Mouse (Mus musculus): ENCODE data around the gene Mff. TPM values are rescaled to one million over a fixed set of nuclear protein-coding genes. Genes with fewer than 3 reads are reported as not detected.

Gene Mff
- polyA plus RNA-seq (2015; fragmentation: Nextera tagmentation; extraction: Ambion mirVana): 416 and 433 TPM in 2 replicates

- Histone ChIP-seq H3K27ac (ENCODE audit: low read length) (peak within 1 kb of the TSS; percentile 74), H3K36me3 (ENCODE audit: control insufficient read depth, insufficient read depth, low read length) (no peaks in the 10 kb centered on the region), H3K9ac (ENCODE audit: low read depth, low read length) (peak within 1 kb of the TSS; percentile 93), H3K4me2 (ENCODE audit: low read length) (peak within 1 kb of the TSS; percentile 98), H3K9me3 (replicated peaks; ENCODE audit: control insufficient read depth, low read length, poor library complexity, severe bottlenecking) (no peaks in the 10 kb centered on the region), H3K27me3 (ENCODE audit: control insufficient read depth, insufficient read depth, low read depth, low read length) (peaks cover 7% of the 10 kb centered on the region), H3K4me1 (ENCODE audit: control insufficient read depth, insufficient read depth, low read length) (peaks cover 14% of the 10 kb centered on the region), H3K4me3 (ENCODE audit: low read depth, low read length) (peak within 1 kb of the TSS; percentile 92)
- WGBS: 10% methylated on average over 38 of the region's 38 CpGs
- ATAC-seq: peak; percentile 100
Observed at GRCm38 (mm10) chr1:82724339-82725025, at the start of gene Mff. Gene Mff (plus strand): TSS chr1:82724890.

GRCm38 (mm10) chr1:82686328-82686727 is 38.4 kb upstream of the Mff start:
- Histone ChIP-seq H3K27me3 (ENCODE audit: control insufficient read depth, insufficient read depth, low read depth, low read length) (no peaks in the 10 kb centered on the region), H3K36me3 (ENCODE audit: control insufficient read depth, insufficient read depth, low read length) (no peaks in the 10 kb centered on the region), H3K4me2 (ENCODE audit: low read length) (no peak overlapping the region), H3K4me1 (ENCODE audit: control insufficient read depth, insufficient read depth, low read length) (no peaks in the 10 kb centered on the region), H3K9ac (ENCODE audit: low read depth, low read length) (no peak overlapping the region), H3K9me3 (replicated peaks; ENCODE audit: control insufficient read depth, low read length, poor library complexity, severe bottlenecking) (no peaks in the 10 kb centered on the region), H3K27ac (ENCODE audit: low read length) (no peak overlapping the region), H3K4me3 (ENCODE audit: low read depth, low read length) (no peak overlapping the region)
- 85% methylated on average over 5 of the region's 5 CpGs for WGBS
- no peak for ATAC-seq

GRCm38 (mm10) chr1:82686866-82687265 is 37.8 kb upstream of the Mff start:
- Histone ChIP-seq H3K4me3 (ENCODE audit: low read depth, low read length) (no peak overlapping the region), H3K27ac (ENCODE audit: low read length) (no peak overlapping the region), H3K4me2 (ENCODE audit: low read length) (no peak overlapping the region), H3K9me3 (replicated peaks; ENCODE audit: control insufficient read depth, low read length, poor library complexity, severe bottlenecking) (no peaks in the 10 kb centered on the region), H3K27me3 (ENCODE audit: control insufficient read depth, insufficient read depth, low read depth, low read length) (no peaks in the 10 kb centered on the region), H3K9ac (ENCODE audit: low read depth, low read length) (no peak overlapping the region), H3K4me1 (ENCODE audit: control insufficient read depth, insufficient read depth, low read length) (no peaks in the 10 kb centered on the region), H3K36me3 (ENCODE audit: control insufficient read depth, insufficient read depth, low read length) (no peaks in the 10 kb centered on the region)
- 90% methylated on average over 2 of the region's 2 CpGs for WGBS
- ATAC-seq: no peak

GRCm38 (mm10) chr1:82687931-82688330 is 36.8 kb upstream of the Mff start:
- H3K4me1 ChIP-seq (ENCODE audit: control insufficient read depth, insufficient read depth, low read length): no peaks in the 10 kb centered on the region
- 61% methylated on average over 6 of the region's 6 CpGs for WGBS

GRCm38 (mm10) chr1:82695915-82696314 is 28.8 kb upstream of the Mff start:
- no peaks in the 10 kb centered on the region for H3K4me1 ChIP-seq (ENCODE audit: control insufficient read depth, insufficient read depth, low read length)
- no peaks in the 10 kb centered on the region; the same call in 1 of the 2 replicates for H3K27me3 ChIP-seq (ENCODE audit: control insufficient read depth, insufficient read depth, low read depth, low read length)
- no peaks in the 10 kb centered on the region for H3K9me3 ChIP-seq (replicated peaks; ENCODE audit: control insufficient read depth, low read length, poor library complexity, severe bottlenecking)
- H3K4me2 ChIP-seq (ENCODE audit: low read length): no peak overlapping the region
- no peak overlapping the region for H3K27ac ChIP-seq (ENCODE audit: low read length)
- H3K9ac ChIP-seq (ENCODE audit: low read depth, low read length): no peak overlapping the region
- no peaks in the 10 kb centered on the region for H3K36me3 ChIP-seq (ENCODE audit: control insufficient read depth, insufficient read depth, low read length)
- H3K4me3 ChIP-seq (ENCODE audit: low read depth, low read length): no peak overlapping the region
- ATAC-seq: no peak
- WGBS: 57% methylated on average over 3 of the region's 3 CpGs

More at GRCm38 (mm10) chr1:82687931-82688330, 36.8 kb upstream of the Mff start:
- no peaks in the 10 kb centered on the region for H3K9me3 ChIP-seq (replicated peaks; ENCODE audit: control insufficient read depth, low read length, poor library complexity, severe bottlenecking)
- no peaks in the 10 kb centered on the region for H3K27me3 ChIP-seq (ENCODE audit: control insufficient read depth, insufficient read depth, low read depth, low read length)
- H3K36me3 ChIP-seq (ENCODE audit: control insufficient read depth, insufficient read depth, low read length): no peaks in the 10 kb centered on the region
- no peak overlapping the region for H3K4me3 ChIP-seq (ENCODE audit: low read depth, low read length)
- no peak overlapping the region for H3K27ac ChIP-seq (ENCODE audit: low read length)
- no peak overlapping the region for H3K9ac ChIP-seq (ENCODE audit: low read depth, low read length)
- no peak for ATAC-seq
- H3K4me2 ChIP-seq (ENCODE audit: low read length): no peak overlapping the region

GRCm38 (mm10) chr1:82717816-82718512 is 6.7 kb upstream of the Mff start:
- no peaks in the 10 kb centered on the region for H3K9me3 ChIP-seq (replicated peaks; ENCODE audit: control insufficient read depth, low read length, poor library complexity, severe bottlenecking)
- H3K36me3 ChIP-seq (ENCODE audit: control insufficient read depth, insufficient read depth, low read length): no peaks in the 10 kb centered on the region
- H3K4me2 ChIP-seq (ENCODE audit: low read length): no peak overlapping the region
- no peaks in the 10 kb centered on the region for H3K4me1 ChIP-seq (ENCODE audit: control insufficient read depth, insufficient read depth, low read length)
- ATAC-seq: no peak
- no peak overlapping the region for H3K4me3 ChIP-seq (ENCODE audit: low read depth, low read length)
- H3K9ac ChIP-seq (ENCODE audit: low read depth, low read length): no peak overlapping the region
- no peak overlapping the region for H3K27ac ChIP-seq (ENCODE audit: low read length)
- H3K27me3 ChIP-seq (ENCODE audit: control insufficient read depth, insufficient read depth, low read depth, low read length): peaks cover 10% of the 10 kb centered on the region
- WGBS: 79% methylated on average over 9 of the region's 9 CpGs

- H3K27me3 ChIP-seq (ENCODE audit: control insufficient read depth, insufficient read depth, low read depth, low read length): peaks cover 7% of the 10 kb centered on the region
- WGBS: under 1% methylated on average over 37 of the region's 37 CpGs
Observed at GRCm38 (mm10) chr1:82725026-82725874, 560 bp downstream of the Mff start.

GRCm38 (mm10) chr1:82725875-82726185 is 1.1 kb downstream of the Mff start:
- no peak for ATAC-seq
- H3K9me3 ChIP-seq (replicated peaks; ENCODE audit: control insufficient read depth, low read length, poor library complexity, severe bottlenecking): no peaks in the 10 kb centered on the region

More at GRCm38 (mm10) chr1:82725026-82725874, 560 bp downstream of the Mff start:
- Histone ChIP-seq H3K27ac (ENCODE audit: low read length) (peak overlapping the region; percentile 74), H3K4me2 (ENCODE audit: low read length) (peak overlapping the region; percentile 98), H3K4me1 (ENCODE audit: control insufficient read depth, insufficient read depth, low read length) (peaks cover 14% of the 10 kb centered on the region), H3K9ac (ENCODE audit: low read depth, low read length) (peak overlapping the region; percentile 93), H3K36me3 (ENCODE audit: control insufficient read depth, insufficient read depth, low read length) (peaks cover 6% of the 10 kb centered on the region; the same call in 1 of the 2 replicates), H3K9me3 (replicated peaks; ENCODE audit: control insufficient read depth, low read length, poor library complexity, severe bottlenecking) (no peaks in the 10 kb centered on the region), H3K4me3 (ENCODE audit: low read depth, low read length) (peak overlapping the region; percentile 92)
- peak; percentile 97 for ATAC-seq

More at GRCm38 (mm10) chr1:82725875-82726185, 1.1 kb downstream of the Mff start:
- Histone ChIP-seq H3K4me3 (ENCODE audit: low read depth, low read length) (peak overlapping the region; percentile 92), H3K4me1 (ENCODE audit: control insufficient read depth, insufficient read depth, low read length) (peaks cover 14% of the 10 kb centered on the region), H3K4me2 (ENCODE audit: low read length) (peak overlapping the region; percentile 98), H3K27me3 (ENCODE audit: control insufficient read depth, insufficient read depth, low read depth, low read length) (peaks cover 7% of the 10 kb centered on the region), H3K27ac (ENCODE audit: low read length) (no peak overlapping the region), H3K36me3 (ENCODE audit: control insufficient read depth, insufficient read depth, low read length) (peaks cover 8% of the 10 kb centered on the region; the same call in 1 of the 2 replicates), H3K9ac (ENCODE audit: low read depth, low read length) (peak overlapping the region; percentile 93)
- WGBS: 34% methylated on average over 4 of the region's 4 CpGs
